Mouse (Mus musculus): ENCODE data around the gene Nmur1. TPM values are rescaled to one million over a fixed set of nuclear protein-coding genes. Genes with fewer than 3 reads are reported as not detected.

The Nmur1 gene
- total RNA-seq, 2 experiments from 2014 or later = not detected

- TF ChIP-seq CTCF (IDR thresholded peaks at IDR 0.05) = no peak
- no peak for DNase-seq (ENCODE audit: extremely low spot score in 1 of 2, low spot score in 2 of 2)
- Histone ChIP-seq H3K4me3 (no peak overlapping the region), H3K27ac (peak overlapping the region; percentile 57; the same call in 1 of the 2 replicates)
- intact Hi-C loops (cut with DNase I) = loop anchor here (10.0 kb wide), 1 partner anchor 46 kb away; the partner anchor contains the start of genes Nmur1 and Tex44
These were observed 47.4 kb downstream of the Nmur1 start for GRCm38 (mm10) chr1:86378662-86379061.

GRCm38 (mm10) chr1:86376354-86376753 is 49.7 kb downstream of the Nmur1 start:
- intact Hi-C loops (cut with DNase I) = loop anchor here (10.0 kb wide), 1 partner anchor 48 kb away; the partner anchor contains the start of genes Nmur1 and Tex44
- TF ChIP-seq CTCF (IDR thresholded peaks at IDR 0.05) = no peak
- DNase-seq (ENCODE audit: extremely low spot score in 1 of 2, low spot score in 2 of 2) = no peak

GRCm38 (mm10) chr1:86371997-86372396 is 54.0 kb downstream of the Nmur1 start:
- intact Hi-C loops (cut with DNase I) = loop anchor here (5.0 to 10.0 kb wide), 2 partner anchors 53 to 160 kb away; partner anchors contain the start of genes Nmur1 and Tex44
- TF ChIP-seq CTCF (IDR thresholded peaks at IDR 0.05) = peak; percentile 88
- Histone ChIP-seq H3K27ac (no peak overlapping the region), H3K4me3 (no peak overlapping the region)
- DNase-seq (ENCODE audit: extremely low spot score in 1 of 2, low spot score in 2 of 2) = peak; percentile 37 to 46

More at GRCm38 (mm10) chr1:86376354-86376753, 49.7 kb downstream of the Nmur1 start:
- Histone ChIP-seq H3K27ac (no peak overlapping the region), H3K4me3 (no peak overlapping the region)

- TF ChIP-seq CTCF (IDR thresholded peaks at IDR 0.05) = no peak; the same call in 1 of the 2 replicates
- Histone ChIP-seq H3K27ac (no peak overlapping the region), H3K4me3 (no peak overlapping the region)
- DNase-seq (ENCODE audit: extremely low spot score in 1 of 2, low spot score in 2 of 2) = no peak
- intact Hi-C loops (cut with DNase I) = no loop called here
These were observed 57.9 kb downstream of the Nmur1 start for GRCm38 (mm10) chr1:86368086-86368485.

- H3K4me3 ChIP-seq = no peak overlapping the region
- H3K27ac ChIP-seq = no peak overlapping the region
- TF ChIP-seq CTCF (IDR thresholded peaks at IDR 0.05) = peak; percentile 51
- DNase-seq (ENCODE audit: extremely low spot score in 1 of 2, low spot score in 2 of 2) = no peak
- intact Hi-C loops (cut with DNase I) = no loop called here
These were observed 62.4 kb downstream of the Nmur1 start for GRCm38 (mm10) chr1:86363671-86364070.

GRCm38 (mm10) chr1:86361852-86362615 is 64.0 kb downstream of the Nmur1 start:
- intact Hi-C loops (cut with DNase I) = no loop called here
- no peak overlapping the region for H3K27ac ChIP-seq
- TF ChIP-seq CTCF (IDR thresholded peaks at IDR 0.05) = no peak
- no peak overlapping the region for H3K4me3 ChIP-seq
- DNase-seq (ENCODE audit: extremely low spot score in 1 of 2, low spot score in 2 of 2) = no peak

- intact Hi-C loops (cut with DNase I) = no loop called here
- TF ChIP-seq CTCF (IDR thresholded peaks at IDR 0.05) = no peak
- H3K4me3 ChIP-seq = peak overlapping the region; percentile 98
- no peak overlapping the region for H3K27ac ChIP-seq
- no peak for DNase-seq (ENCODE audit: extremely low spot score in 1 of 2, low spot score in 2 of 2)
These were observed 65.6 kb downstream of the Nmur1 start for GRCm38 (mm10) chr1:86360441-86360840.

- DNase-seq (ENCODE audit: extremely low spot score in 1 of 2, low spot score in 2 of 2) = no peak
- H3K4me3 ChIP-seq = peak overlapping the region; percentile 98
- H3K27ac ChIP-seq = peak overlapping the region; percentile 85
- intact Hi-C loops (cut with DNase I) = no loop called here
- TF ChIP-seq CTCF (IDR thresholded peaks at IDR 0.05) = no peak
These were observed 66.2 kb downstream of the Nmur1 start for GRCm38 (mm10) chr1:86359798-86360179.

- Histone ChIP-seq H3K4me3 (peak within 1 kb of the TSS; percentile 98), H3K27ac (peak within 1 kb of the TSS; percentile 99)
- peak; percentile 94 to 98 for DNase-seq (ENCODE audit: extremely low spot score in 1 of 2, low spot score in 2 of 2)
- intact Hi-C loops (cut with DNase I) = no loop called here
- no peak; the same call in 1 of the 2 replicates for TF ChIP-seq CTCF (IDR thresholded peaks at IDR 0.05)
These were observed 66.9 kb downstream of the Nmur1 start, which contains the start of gene Ncl for GRCm38 (mm10) chr1:86358906-86359797. Ncl (minus strand) TSS chr1:86359400.

GRCm38 (mm10) chr1:86358229-86358905 is 67.7 kb downstream of the Nmur1 start:
- H3K4me3 ChIP-seq = peak overlapping the region; percentile 98
- TF ChIP-seq CTCF (IDR thresholded peaks at IDR 0.05) = no peak
- DNase-seq (ENCODE audit: extremely low spot score in 1 of 2, low spot score in 2 of 2) = no peak
- intact Hi-C loops (cut with DNase I) = no loop called here
- peak overlapping the region; percentile 99 for H3K27ac ChIP-seq

- TF ChIP-seq CTCF (IDR thresholded peaks at IDR 0.05) = no peak
- Histone ChIP-seq H3K4me3 (no peak overlapping the region), H3K27ac (no peak overlapping the region)
- DNase-seq (ENCODE audit: extremely low spot score in 1 of 2, low spot score in 2 of 2) = no peak
- intact Hi-C loops (cut with DNase I) = no loop called here
These were observed 71.8 kb downstream of the Nmur1 start for GRCm38 (mm10) chr1:86354186-86354585.
